Mouse (Mus musculus) urinary bladder, postnatal 10 days (tissue): Measurements from ENCODE around the gene Wdr20.
"Not testable (repeated sequence)": the region's sequence is repeated elsewhere in the genome, so short reads cannot be mapped to it uniquely, and the experiment has no call there.

ENCODE experiments used
- DNase-seq: peaks from one replicate; pipeline ENCODE4 v3.0.0; 2022; ENCODE audit warnings: low spot score

The Wdr20 gene

GRCm38 (mm10) chr12:110737170-110738157 lies at the start of gene Wdr20:
Gene Wdr20 (plus strand): TSS chr12:110737944.
- peak; percentile 96 for DNase-seq

- DNase-seq = not testable (repeated sequence)
Observed at GRCm38 (mm10) chr12:110688921-110689320, 48.8 kb upstream of the Wdr20 start.

GRCm38 (mm10) chr12:110689919-110690643 lies 47.7 kb upstream of the Wdr20 start:
- no peak for DNase-seq

- not testable (repeated sequence) for DNase-seq
Observed at GRCm38 (mm10) chr12:110693378-110693777, 44.4 kb upstream of the Wdr20 start.

GRCm38 (mm10) chr12:110695676-110696171 lies 42.0 kb upstream of the Wdr20 start:
- no peak for DNase-seq

GRCm38 (mm10) chr12:110696173-110696974 lies 41.4 kb upstream of the Wdr20 start:
- DNase-seq = peak; percentile 93

- no peak for DNase-seq
Observed at GRCm38 (mm10) chr12:110696975-110697400, 40.8 kb upstream of the Wdr20 start.

GRCm38 (mm10) chr12:110697457-110697856 lies 40.3 kb upstream of the Wdr20 start:
- no peak for DNase-seq

- DNase-seq = no peak
Observed at GRCm38 (mm10) chr12:110698080-110698479, 39.7 kb upstream of the Wdr20 start.

GRCm38 (mm10) chr12:110698523-110699170 lies 39.1 kb upstream of the Wdr20 start:
- DNase-seq = no peak

- no peak for DNase-seq
Observed at GRCm38 (mm10) chr12:110699171-110699547, 38.6 kb upstream of the Wdr20 start.

GRCm38 (mm10) chr12:110700730-110701129 lies 37.0 kb upstream of the Wdr20 start:
- DNase-seq = no peak

GRCm38 (mm10) chr12:110701363-110701762 lies 36.4 kb upstream of the Wdr20 start:
- not testable (repeated sequence) for DNase-seq

- DNase-seq = no peak
Observed at GRCm38 (mm10) chr12:110702556-110702955, 35.2 kb upstream of the Wdr20 start, which contains the start of gene Hsp90aa1. Gene Hsp90aa1 (minus strand): TSS chr12:110702728.

- peak; percentile 63 for DNase-seq
Observed at GRCm38 (mm10) chr12:110703008-110703471, 34.7 kb upstream of the Wdr20 start.

GRCm38 (mm10) chr12:110703682-110704081 lies 34.1 kb upstream of the Wdr20 start:
- no peak for DNase-seq

- DNase-seq = not testable (repeated sequence)
Observed at GRCm38 (mm10) chr12:110705419-110705818, 32.3 kb upstream of the Wdr20 start.

GRCm38 (mm10) chr12:110706337-110707231 lies 31.2 kb upstream of the Wdr20 start:
- DNase-seq = no peak

- DNase-seq = no peak
Observed at GRCm38 (mm10) chr12:110707451-110707850, 30.3 kb upstream of the Wdr20 start.

- no peak for DNase-seq
Observed at GRCm38 (mm10) chr12:110711270-110711669, 26.5 kb upstream of the Wdr20 start.
